Mouse (Mus musculus): ENCODE measurements at regions not wholly inside any gene's neighbourhood (a gene's known extent, or its start where the extent isn't known, plus 50 kb on each side); places are given as distances from the start of the nearest gene placed in this dataset.

- CTCF ChIA-PET = no interaction called here
Observed at GRCm38 (mm10) chr9:100404426-100404825, 82.2 kb downstream of the Il20rb start.

- CTCF ChIA-PET = no interaction called here
Observed at GRCm38 (mm10) chr9:100400366-100400765, 86.2 kb downstream of the Il20rb start.

GRCm38 (mm10) chr9:100396340-100396910 is 90.2 kb downstream of the Il20rb start:
- CTCF ChIA-PET = interaction anchor here (0.7 kb wide), 1 partner anchor 319 kb away, joined by 3 read pairs; no protein-coding TSS in a partner anchor

- CTCF ChIA-PET = interaction anchor here (0.7 kb wide), 1 partner anchor 319 kb away, joined by 3 read pairs; no protein-coding TSS in a partner anchor
Observed at GRCm38 (mm10) chr9:100395711-100396110, 90.9 kb downstream of the Il20rb start.

- CTCF ChIA-PET = no interaction called here
Observed at GRCm38 (mm10) chr9:100394632-100395031, 92.0 kb downstream of the Il20rb start.

- CTCF ChIA-PET = no interaction called here
Observed at GRCm38 (mm10) chr9:100394166-100394565, 92.4 kb downstream of the Il20rb start.

GRCm38 (mm10) chr9:100392262-100392661 is 94.3 kb downstream of the Il20rb start:
- CTCF ChIA-PET = no interaction called here

- CTCF ChIA-PET = no interaction called here
Observed at GRCm38 (mm10) chr9:100391566-100392213, 94.9 kb downstream of the Il20rb start.

GRCm38 (mm10) chr9:100388393-100388792 is 98.2 kb downstream of the Il20rb start:
- CTCF ChIA-PET = no interaction called here

- CTCF ChIA-PET = no interaction called here
Observed at GRCm38 (mm10) chr9:100387171-100387685, 99.4 kb downstream of the Il20rb start.

GRCm38 (mm10) chr9:100382492-100382891 is 104.1 kb downstream of the Il20rb start:
- CTCF ChIA-PET = no interaction called here

- CTCF ChIA-PET = no interaction called here
Observed at GRCm38 (mm10) chr9:100369921-100370320, 116.7 kb downstream of the Il20rb start.

- CTCF ChIA-PET = no interaction called here
Observed at GRCm38 (mm10) chr9:100366816-100367215, 119.8 kb downstream of the Il20rb start.

GRCm38 (mm10) chr9:100359934-100360716 is 126.5 kb downstream of the Il20rb start:
- CTCF ChIA-PET = no interaction called here

- CTCF ChIA-PET = no interaction called here
Observed at GRCm38 (mm10) chr9:100357553-100357952, 129.0 kb downstream of the Il20rb start.

- CTCF ChIA-PET = no interaction called here
Observed at GRCm38 (mm10) chr9:100340796-100341195, 145.8 kb downstream of the Il20rb start.

GRCm38 (mm10) chr9:100307765-100308164 is 178.8 kb downstream of the Il20rb start:
- CTCF ChIA-PET = no interaction called here

- CTCF ChIA-PET = no interaction called here
Observed at GRCm38 (mm10) chr9:100307364-100307763, 179.2 kb downstream of the Il20rb start.

GRCm38 (mm10) chr9:100303762-100304161 is 182.8 kb downstream of the Il20rb start:
- CTCF ChIA-PET = no interaction called here

- CTCF ChIA-PET = no interaction called here
Observed at GRCm38 (mm10) chr9:100301613-100302012, 185.0 kb downstream of the Il20rb start.

- CTCF ChIA-PET = no interaction called here
Observed at GRCm38 (mm10) chr9:100277361-100277760, 209.2 kb downstream of the Il20rb start.

- CTCF ChIA-PET = no interaction called here
Observed at GRCm38 (mm10) chr9:100266528-100267387, 219.8 kb downstream of the Il20rb start.
